Mouse (Mus musculus) gastrocnemius, postnatal 36 days (tissue): ENCODE measurements at regions not wholly inside any gene's neighbourhood (a gene's known extent, or its start where the extent isn't known, plus 50 kb on each side); places are given as distances from the start of the nearest gene placed in this dataset.

ENCODE experiments used
- DNase-seq, 2 experiments: peaks; one replicate each; pipeline ENCODE4 v3.0.0; 2022
- intact Hi-C: fragments of 180-260 bp; cut with DNase I; formaldehyde crosslinking; loops from one replicate; pipeline ENCODE4 v1.15.1; 2025

DNA sequence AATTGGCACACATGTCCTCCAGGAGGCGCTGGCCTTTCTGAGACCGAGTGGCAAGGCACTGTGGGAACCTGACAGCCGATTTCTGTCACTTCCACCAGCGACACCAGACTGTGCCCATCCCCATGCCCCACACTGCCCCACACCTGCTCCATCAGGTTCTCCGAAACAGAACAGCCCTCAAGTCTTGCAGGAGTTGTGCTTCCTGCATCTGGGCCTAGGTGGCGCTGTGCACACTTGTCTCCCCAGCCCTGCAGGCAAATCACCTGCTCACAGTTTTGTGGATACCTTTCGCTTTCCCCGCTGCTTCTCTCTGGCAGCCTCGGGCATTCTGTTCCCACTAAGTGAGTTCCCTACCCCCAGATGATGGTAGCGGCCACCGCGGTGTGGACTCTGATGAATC, 112.9 kb upstream of the Wnt4 start:
- intact Hi-C loops, result loop anchor here (5.0 kb wide), 2 partner anchors 87 to 123 kb away; no protein-coding TSS in a partner anchor

DNA sequence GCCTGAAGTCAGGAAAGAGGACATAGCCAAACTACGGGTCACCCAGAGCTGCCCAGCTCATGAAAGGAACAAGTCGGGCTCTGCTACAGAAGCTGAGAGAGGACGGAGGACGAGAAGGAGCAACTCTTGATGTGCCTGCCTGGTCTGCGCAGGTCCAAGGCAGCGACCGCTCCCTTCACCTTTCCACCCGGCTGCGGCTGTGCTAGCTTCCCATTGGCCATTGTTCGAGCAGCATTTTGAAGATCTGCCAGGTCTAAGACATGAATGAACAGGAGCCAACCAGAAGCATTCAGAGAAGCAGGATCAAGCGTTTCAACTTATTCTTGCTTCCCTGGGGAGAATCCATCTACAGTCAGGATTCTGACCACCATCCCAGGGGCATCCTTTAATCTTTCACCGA, 113.3 kb upstream of the Wnt4 start:
- intact Hi-C loops, result loop anchor here (5.0 kb wide), 2 partner anchors 87 to 123 kb away; no protein-coding TSS in a partner anchor

More for the DNA sequence above, 112.9 kb upstream of the Wnt4 start:
- peak; percentile 63 to 75 for DNase-seq

DNA sequence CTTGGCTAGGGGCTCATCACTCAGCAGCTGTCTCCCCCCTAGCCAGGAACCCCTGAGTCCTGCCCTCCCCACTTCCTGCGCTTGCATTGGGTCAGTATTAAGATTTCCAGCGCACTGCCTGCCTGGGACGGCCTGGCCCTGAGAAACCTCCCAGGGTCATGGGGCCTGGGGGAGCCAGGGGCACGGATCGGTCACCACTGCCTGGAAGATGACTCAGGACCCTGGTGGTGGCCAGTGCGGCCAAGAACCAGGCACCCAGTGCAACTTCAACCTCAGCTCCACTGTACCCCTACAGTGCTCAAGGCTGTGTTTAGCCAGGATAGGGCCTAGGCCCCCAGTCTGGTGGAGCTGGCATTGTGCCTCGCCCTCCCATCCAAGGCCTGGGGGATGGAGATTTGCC, 111.9 kb upstream of the Zbtb40 start:
- no peak for DNase-seq
- intact Hi-C loops, result loop anchor here (5.0 kb wide), 2 partner anchors 83 to 127 kb away; no protein-coding TSS in a partner anchor

More for the DNA sequence above, 113.3 kb upstream of the Wnt4 start:
- DNase-seq, result no peak

DNA sequence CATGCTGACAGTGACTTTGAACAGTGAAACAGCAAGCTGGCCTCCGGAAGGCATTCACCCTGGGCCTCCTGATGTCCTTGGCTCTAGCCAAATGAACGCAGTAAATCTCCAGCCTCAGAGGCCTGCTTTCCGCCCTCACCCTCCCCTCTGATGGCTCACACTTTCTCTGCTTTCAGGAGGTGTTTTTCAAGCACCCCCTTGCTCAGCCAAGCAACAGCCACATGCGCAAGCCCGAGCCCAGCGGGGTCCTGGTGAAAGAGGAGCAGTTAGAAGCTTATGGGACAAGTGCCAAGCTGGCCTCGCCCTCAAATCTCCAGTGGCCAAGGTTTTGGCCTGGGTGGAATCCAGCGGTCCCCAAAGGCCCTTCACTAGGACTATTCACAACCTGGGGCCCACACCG, 109.6 kb upstream of the Zbtb40 start:
- DNase-seq, result no peak
- intact Hi-C loops, result loop anchor here (5.0 kb wide), 1 partner anchor 1046 kb away; no protein-coding TSS in a partner anchor

DNA sequence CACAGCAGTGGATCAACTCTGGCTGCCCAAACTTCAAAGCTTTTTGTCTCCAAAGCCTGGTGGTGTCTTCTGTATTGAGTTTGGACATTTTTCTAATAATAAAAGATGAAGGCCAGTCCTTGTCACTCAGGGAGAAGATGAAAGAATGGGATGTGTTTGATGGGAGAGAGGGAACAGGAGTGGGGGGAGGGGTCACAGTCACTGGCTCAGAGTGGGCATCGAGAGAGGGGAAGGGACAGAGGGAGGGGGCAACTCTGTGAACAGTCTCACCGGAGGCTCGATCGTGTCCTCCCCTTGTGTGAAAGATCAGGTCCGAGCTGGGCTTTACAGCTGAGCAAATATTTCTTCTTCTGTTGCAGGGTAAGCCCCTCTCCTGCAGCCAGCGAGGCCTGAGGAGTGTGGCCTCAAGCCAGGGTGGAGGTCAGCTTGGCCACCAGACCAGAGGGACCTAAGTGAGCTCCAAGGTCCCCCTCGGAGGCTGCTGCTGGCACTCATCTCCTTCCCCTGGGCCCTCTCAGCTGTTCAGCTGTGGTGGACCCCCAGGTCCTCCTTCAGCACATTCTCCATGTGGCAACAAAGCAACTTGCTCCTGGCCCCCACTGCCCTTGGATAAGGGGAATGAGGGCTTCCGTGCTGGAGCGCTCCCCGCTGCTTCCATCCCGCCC, 108.0 kb upstream of the Zbtb40 start:
- no peak for DNase-seq
- intact Hi-C loops, result loop anchor here (5.0 kb wide), 1 partner anchor 1044 kb away; no protein-coding TSS in a partner anchor

DNA sequence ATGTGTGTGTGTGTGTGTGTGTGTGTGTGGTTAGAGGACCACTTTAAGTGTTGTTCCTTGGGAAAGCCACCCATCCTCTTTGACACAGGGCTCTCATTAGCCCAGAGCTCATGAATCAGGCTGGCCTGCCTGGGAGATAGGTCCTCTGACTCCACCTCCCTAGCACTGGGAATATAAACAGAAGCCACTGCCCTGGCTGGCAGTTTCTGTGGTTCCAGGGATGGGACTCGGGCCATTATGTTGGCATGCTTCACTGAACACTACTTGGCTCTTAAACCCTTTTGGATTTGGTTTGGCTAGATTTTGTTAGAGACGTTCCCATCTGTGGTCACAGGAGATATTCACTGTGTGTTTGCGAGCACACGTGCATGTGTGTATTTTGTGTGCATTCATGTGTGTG, 100.2 kb upstream of the Zbtb40 start:
- no peak for DNase-seq
- intact Hi-C loops, result no loop called here

DNA sequence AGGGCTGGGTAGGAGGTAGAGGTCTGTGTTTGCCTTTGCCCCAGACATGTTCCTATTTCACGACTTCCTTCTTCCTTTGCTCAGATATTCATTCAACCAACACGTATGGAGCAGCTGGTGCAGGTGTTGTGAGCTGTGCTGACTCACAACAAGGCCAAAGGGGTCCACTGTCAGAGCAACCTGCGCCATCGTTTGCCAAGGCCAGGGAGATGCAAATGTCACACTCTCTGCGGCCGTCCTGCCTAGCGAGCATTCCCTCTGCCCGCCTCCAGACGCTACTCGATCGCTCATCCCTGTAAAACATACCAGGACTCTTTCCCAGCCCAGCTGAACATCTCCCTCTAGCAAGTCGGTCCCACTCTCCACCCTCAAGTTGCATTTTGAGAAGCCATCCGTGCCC, 99.2 kb upstream of the Zbtb40 start:
- intact Hi-C loops, result no loop called here
- no peak for DNase-seq

DNA sequence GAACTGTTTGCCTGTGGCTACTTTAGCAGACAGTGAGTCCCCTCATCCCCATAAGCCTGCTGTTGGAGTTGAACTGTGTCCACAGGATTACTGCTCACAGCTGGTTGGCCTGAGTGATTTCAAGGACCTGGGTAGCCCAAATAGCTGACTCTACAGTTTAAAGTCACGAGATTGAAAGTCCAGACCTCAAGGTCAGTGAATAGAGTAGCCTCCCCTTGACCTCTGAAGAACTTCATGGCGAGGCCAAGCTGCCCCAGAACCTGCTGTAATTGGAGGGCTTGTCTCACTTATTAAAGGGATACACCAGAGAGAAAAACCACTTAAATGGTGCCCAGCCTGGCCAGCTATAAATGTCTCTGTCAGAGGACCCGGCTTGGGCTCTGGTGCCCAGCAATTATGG, 97.7 kb upstream of the Zbtb40 start:
- no peak for DNase-seq
- intact Hi-C loops, result no loop called here

DNA sequence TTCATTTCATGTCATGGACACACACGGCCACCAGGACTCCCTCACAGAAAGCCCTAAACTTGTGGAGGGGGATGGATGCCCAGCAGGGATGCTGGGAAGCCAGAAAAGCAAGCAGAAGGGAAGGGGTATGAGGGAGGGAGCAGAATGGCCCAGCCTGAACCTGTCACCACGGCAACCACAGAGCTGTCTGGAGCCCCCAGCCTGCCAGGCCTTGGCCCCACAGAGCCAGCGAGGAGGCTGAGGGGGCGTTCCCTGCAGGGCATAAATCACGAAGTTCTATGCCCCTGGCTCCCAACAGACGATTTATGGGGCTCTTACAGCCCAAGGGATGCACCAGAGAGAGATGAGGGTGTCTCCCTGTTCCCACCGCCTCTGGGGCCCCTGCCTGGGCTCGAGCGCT, 93.7 kb upstream of the Zbtb40 start:
- intact Hi-C loops, result no loop called here
- DNase-seq, result no peak

DNA sequence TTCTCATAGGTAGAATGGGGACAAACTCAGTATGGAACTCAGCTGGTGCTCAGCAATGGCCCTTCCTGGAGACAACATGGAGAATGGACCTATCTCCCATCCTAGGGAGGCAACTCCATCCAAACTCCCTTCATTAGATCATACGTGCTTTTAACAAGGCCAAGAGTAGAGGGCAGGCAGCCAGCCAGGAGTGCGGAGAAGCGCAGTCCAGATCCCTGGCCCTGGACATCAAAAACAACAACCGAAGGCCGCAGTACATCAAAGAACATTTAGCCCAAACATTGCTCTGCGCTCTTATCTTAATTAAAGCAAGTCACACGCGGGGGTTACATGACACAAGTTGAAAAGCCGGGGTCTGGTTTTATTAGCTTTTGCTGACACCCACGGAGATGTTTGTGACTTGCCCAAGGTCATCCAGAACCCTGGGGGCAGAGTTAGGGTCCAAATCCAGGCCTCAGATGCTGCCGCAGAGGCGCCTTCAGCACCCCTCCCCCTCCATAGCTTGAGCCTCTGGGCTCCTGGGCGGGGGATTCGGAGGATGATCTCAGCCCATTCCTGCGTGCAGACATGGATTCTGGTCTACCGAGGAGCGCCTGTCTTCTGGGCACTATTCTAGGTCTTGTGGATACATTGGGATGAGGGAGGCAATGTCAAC, 90.6 kb upstream of the Zbtb40 start:
- intact Hi-C loops, result no loop called here
- no peak for DNase-seq

DNA sequence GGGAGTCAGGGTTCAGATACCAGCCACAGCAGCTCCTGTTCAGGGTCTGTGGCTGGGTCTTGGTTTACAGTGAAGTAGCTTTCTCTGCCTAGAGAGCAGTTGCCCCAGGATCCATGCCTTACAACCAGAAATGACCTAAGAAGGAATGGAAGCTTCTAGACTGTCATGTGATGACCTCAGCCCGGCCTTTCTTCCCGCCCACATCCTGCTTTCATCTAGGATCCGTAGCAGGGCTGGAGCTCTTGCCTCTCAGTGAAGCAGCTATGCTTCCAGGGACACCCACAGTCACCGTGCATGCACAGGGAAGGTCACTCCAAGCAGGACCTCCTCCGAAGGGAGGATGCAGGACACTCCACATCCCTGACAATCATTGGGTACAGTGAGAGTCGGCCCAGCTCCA, 89.5 kb upstream of the Zbtb40 start:
- intact Hi-C loops, result no loop called here
- no peak for DNase-seq

DNA sequence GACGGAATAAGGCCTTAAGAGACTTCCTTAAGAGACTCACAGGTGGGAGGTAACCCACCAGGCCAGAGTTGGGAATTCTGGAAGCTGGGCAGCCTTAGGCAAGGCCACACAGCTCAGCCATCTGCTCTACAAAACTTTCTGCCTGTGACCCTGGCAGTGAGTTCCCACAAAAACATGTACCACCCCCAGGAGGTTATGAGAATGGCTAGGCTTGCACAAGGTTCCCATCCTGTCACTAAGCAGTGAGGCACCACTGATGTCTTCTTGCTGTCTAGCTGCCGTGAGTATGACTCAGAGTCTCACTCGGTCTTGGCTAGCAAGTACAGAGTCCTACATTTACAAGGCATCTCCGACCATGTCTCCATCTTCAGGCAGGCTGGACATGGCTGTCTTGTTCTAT, 87.7 kb upstream of the Zbtb40 start:
- intact Hi-C loops, result no loop called here
- DNase-seq, result no peak

DNA sequence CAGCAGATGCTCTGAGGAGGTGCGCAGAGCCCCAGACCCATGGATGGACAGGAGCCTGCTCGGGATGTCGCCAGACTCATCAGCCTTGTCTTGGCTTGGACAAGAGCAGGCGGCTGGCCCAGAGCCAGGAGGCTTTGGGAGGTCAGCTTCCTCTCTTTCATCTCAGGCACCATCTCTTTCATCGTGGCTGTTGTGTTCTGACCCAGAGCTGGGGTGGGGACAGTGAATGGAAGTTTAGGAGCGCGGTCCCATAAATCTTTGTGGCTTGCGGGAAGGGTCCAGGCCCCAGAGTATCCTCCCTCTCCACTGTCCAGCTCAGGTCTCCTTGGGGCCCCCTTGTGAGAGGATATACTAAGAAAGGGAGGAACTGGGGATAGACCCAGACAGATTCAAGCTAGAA, 87.2 kb upstream of the Zbtb40 start:
- DNase-seq, result no peak
- intact Hi-C loops, result no loop called here

DNA sequence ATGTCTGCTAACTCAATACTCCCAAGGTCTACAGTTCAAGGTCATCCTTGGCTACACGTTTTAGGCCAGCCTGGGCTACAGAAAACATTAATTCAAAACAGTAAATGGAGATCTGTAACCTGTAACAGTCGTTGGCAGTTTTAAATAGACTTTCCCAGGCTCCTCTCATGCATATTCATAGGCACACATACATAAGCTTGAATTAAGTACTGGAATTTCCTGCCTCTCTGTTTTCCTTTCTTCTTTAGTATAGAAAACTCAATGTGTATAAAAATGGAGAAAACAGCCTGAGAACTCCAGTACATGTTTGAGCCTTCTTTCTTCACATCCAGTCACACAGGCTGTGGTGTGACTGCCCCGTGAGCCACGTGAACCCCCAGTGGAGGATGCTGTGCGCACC, 86.0 kb upstream of the Zbtb40 start:
- intact Hi-C loops, result no loop called here
- no peak for DNase-seq

DNA sequence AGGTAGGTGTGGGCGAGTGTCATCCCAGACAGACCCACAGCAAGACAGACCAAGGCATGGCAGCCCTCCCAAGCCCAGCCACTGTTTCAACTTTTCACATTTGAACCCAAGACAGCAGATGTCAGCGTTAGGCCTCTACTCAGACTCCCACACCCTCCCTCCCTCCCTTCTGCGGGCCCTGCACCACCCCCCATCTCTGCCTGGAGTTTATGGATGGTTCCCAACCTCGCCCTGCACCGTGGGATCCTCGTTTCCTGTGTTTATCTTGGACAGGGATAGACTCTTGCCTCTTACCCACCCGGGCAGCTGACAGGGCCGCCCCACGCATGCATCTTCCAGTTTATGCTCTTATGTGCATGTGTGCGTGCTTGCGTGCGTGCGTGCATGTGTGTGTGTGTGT, 85.2 kb upstream of the Zbtb40 start:
- no peak for DNase-seq
- intact Hi-C loops, result no loop called here

DNA sequence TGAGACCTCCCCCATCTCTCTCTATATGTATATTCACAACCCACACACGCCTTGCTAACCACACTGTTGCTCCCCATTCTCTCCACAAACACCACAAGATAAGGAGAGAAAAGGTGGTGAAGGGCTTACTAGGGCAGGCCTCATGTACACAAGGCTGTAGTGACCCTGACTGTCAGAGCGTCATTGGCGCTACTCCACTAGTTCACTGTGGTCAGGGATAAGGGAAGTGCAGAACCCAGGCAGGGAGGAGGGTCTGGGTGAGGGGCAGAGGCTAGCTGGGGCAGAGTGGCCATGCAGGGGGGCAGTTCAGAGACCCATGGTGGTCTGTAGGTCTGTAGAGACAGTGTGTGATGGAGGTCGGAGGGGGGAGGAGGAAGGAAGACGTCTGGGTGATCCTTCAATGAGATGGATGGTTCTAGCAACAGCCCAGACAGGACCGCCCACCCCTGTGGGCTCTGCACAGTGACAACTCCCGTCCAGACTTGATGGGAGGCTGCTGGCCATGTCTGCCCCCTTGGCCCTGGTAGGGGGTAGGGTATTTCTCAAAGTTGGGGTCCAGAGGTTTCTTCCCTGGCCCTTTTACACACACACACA, 82.1 kb upstream of the Zbtb40 start:
- DNase-seq, result no peak
- intact Hi-C loops, result no loop called here

DNA sequence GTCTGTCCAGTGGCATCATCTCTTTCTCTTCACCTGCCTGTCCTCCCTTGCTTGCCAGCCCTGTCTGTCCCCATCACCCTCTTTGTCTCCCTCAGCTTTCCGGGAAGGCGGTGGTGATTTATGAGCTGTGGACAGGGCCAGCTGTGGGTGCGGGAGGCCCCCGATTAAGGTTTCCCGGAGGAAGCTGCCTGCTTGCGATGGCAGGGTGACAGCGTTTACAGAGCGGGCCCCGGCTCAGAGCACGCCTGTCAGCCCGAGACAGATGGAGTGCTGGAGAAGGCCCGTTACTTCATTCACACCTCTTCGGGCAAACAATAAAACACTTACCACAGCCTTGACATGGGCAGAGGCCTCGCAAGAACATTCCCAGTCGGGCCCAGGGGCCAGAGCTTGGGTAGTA, 79.6 kb upstream of the Zbtb40 start:
- no peak for DNase-seq
- intact Hi-C loops, result no loop called here

DNA sequence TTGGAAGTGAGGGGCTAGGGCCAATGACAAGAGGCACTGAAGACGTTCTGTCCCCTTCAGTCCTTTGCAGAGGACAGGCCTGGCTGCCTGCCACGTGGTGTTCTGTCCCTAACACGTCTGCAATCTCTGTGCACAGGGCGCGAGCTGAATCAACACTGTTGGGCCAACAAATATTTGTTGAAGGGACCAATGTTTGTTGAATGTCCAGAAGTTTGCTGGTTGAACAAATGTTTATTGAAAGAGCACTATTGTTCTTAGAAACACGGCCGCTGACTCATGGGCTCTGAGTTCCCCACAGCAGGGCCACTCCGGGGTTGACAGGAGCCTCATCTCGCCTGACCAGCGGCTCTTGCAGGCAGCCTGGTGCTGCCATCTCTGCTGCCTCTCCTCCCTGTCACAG, 73.1 kb upstream of the Zbtb40 start:
- intact Hi-C loops, result no loop called here
- no peak for DNase-seq

DNA sequence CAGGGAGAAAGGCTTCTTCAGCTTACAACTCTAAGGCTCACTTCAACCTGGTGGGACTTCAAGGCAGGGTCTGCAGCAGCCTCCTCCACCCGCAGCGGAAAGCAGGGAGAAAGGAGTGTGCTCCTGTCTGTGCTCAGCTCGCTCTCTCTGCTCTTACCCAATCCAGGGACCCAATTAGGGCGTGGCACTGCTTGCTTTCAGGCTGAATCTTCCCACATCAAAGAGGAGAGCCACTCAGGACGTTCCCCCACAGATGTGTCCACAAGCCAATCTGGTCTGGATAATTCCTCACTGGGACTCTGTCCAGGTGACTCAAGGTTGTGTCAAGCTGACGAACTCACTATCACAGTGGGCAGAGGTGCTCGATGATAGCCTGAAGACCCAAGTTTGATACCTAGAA, 72.0 kb upstream of the Zbtb40 start:
- no peak for DNase-seq
- intact Hi-C loops, result no loop called here

DNA sequence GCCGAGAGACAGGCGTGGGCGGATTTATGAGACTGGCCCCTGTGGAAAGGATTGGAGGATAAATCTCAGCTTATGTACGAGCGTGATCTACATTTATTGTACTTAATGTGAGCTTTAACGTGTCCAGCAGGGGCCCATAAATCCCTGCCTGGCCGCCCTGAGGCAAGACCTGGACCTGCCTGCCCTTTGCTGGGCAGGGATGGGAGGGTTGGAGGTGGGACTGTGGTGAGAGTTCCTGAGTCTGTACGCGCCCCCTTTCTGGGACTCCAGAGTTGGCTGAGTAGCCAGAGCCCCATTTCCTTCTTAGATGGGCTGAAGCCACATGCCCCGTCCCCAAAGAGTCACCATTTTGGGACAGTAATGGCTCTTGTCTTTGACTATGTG, 69.7 kb upstream of the Zbtb40 start:
- intact Hi-C loops, result no loop called here
- no peak for DNase-seq

DNA sequence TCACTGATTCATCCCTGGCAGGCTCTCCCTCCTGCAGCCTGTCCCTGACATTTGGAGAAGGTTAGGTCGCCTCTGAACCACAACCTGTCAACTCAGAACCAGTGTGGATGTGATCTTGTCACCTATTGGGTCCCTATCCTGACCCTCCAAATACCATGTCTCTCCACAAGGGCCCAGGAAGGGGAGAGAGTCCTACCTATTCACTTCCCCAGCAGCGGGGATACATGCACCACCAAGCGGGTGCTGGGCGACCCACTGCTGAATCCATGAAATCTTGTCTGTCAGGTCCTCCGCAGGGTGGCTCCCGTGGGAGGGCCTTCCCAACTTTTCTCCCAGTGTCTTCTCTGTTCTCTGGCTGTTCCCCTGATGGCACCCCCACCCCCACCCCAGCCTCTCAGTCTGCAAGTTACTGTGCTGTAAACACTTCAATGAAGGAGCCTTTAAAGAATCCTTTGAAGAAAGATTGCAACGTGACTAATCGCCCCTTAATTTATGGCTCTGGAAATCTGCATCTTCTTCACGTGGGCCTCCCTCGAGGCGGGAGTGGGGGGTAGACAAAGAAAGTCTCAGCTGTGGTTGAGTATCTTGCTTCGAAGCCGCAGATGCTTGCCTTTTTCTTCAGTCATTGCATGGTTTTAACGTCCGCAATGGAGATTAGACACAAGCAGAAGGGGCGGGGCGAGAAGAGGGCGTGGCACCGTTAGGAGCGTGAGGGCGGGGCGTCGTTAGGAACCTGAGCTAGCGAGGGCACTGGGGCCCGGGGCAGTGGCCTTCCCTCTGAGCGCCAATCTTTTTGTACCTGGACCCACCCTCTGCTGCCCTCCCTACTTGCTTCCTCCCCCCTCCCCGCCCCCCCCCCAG, 69.1 kb upstream of the Zbtb40 start:
- DNase-seq, result no peak
- intact Hi-C loops, result no loop called here
